Mouse (Mus musculus): ENCODE data around the gene C2cd3. TPM values are rescaled to one million over a fixed set of nuclear protein-coding genes. Genes with fewer than 3 reads are reported as not detected.

Gene C2cd3
- polyA plus RNA-seq, 1 experiment from 2014 or later, result 23.1 TPM

GRCm38 (mm10) chr7:100363162-100363561 lies 8.9 kb upstream of the C2cd3 start:
- Histone ChIP-seq H3K4me3 (replicated peaks) (no peak overlapping the region), H3K9ac (no peak overlapping the region), H3K4me1 (peaks cover 4% of the 10 kb centered on the region; the same call in 1 of the 2 replicates), H3K4me2 (replicated peaks) (no peak overlapping the region), H3K9me3 (replicated peaks) (no peaks in the 10 kb centered on the region), H3K27me3 (no peaks in the 10 kb centered on the region), H3K27ac (replicated peaks) (no peak overlapping the region), H3K36me3 (no peaks in the 10 kb centered on the region)
- ATAC-seq (ENCODE audit: insufficient number of reproducible peaks, low FRiP score, low TSS enrichment, low read depth), result no peak
- WGBS, result 74% methylated on average over 2 of the region's 2 CpGs

- no peak for ATAC-seq (ENCODE audit: insufficient number of reproducible peaks, low FRiP score, low TSS enrichment, low read depth)
- 44% methylated on average over 6 of the region's 6 CpGs for WGBS
- H3K27me3 ChIP-seq, result no peaks in the 10 kb centered on the region
- H3K4me1 ChIP-seq, result peaks cover 4% of the 10 kb centered on the region; the same call in 1 of the 2 replicates
- H3K9me3 ChIP-seq (replicated peaks), result no peaks in the 10 kb centered on the region
- H3K36me3 ChIP-seq, result no peaks in the 10 kb centered on the region
- H3K9ac ChIP-seq, result no peak overlapping the region
- H3K4me3 ChIP-seq (replicated peaks), result no peak overlapping the region
- H3K27ac ChIP-seq (replicated peaks), result no peak overlapping the region
- H3K4me2 ChIP-seq (replicated peaks), result no peak overlapping the region
Measured at GRCm38 (mm10) chr7:100364888-100365287, 7.1 kb upstream of the C2cd3 start.

GRCm38 (mm10) chr7:100372452-100372980 lies 483 bp downstream of the C2cd3 start:
- Histone ChIP-seq H3K9me3 (replicated peaks) (no peaks in the 10 kb centered on the region), H3K4me2 (replicated peaks) (peak overlapping the region; percentile 56), H3K4me1 (peaks cover 11% of the 10 kb centered on the region), H3K4me3 (replicated peaks) (peak overlapping the region; percentile 69), H3K9ac (peak overlapping the region; percentile 45), H3K27me3 (no peaks in the 10 kb centered on the region), H3K27ac (replicated peaks) (peak overlapping the region; percentile 87), H3K36me3 (peaks cover 21% of the 10 kb centered on the region)
- 4% methylated on average over 17 of the region's 17 CpGs for WGBS
- no peak for ATAC-seq (ENCODE audit: insufficient number of reproducible peaks, low FRiP score, low TSS enrichment, low read depth)

- Histone ChIP-seq H3K4me2 (replicated peaks) (no peak overlapping the region), H3K9me3 (replicated peaks) (no peaks in the 10 kb centered on the region), H3K4me1 (no peaks in the 10 kb centered on the region), H3K27me3 (no peaks in the 10 kb centered on the region), H3K9ac (no peak overlapping the region), H3K4me3 (replicated peaks) (no peak overlapping the region), H3K27ac (replicated peaks) (no peak overlapping the region), H3K36me3 (peaks cover 38% of the 10 kb centered on the region)
- 71% methylated on average over 2 of the region's 2 CpGs for WGBS
- no peak for ATAC-seq (ENCODE audit: insufficient number of reproducible peaks, low FRiP score, low TSS enrichment, low read depth)
Measured at GRCm38 (mm10) chr7:100378257-100378656, 6.2 kb downstream of the C2cd3 start.

GRCm38 (mm10) chr7:100381161-100381560 lies 9.1 kb downstream of the C2cd3 start:
- H3K36me3 ChIP-seq, result peaks cover 32% of the 10 kb centered on the region
- H3K4me1 ChIP-seq, result no peaks in the 10 kb centered on the region
- ATAC-seq (ENCODE audit: insufficient number of reproducible peaks, low FRiP score, low TSS enrichment, low read depth), result no peak
- no peak overlapping the region for H3K9ac ChIP-seq
- no peak overlapping the region for H3K4me2 ChIP-seq (replicated peaks)
- no peaks in the 10 kb centered on the region for H3K27me3 ChIP-seq
- H3K27ac ChIP-seq (replicated peaks), result no peak overlapping the region
- H3K9me3 ChIP-seq (replicated peaks), result no peaks in the 10 kb centered on the region
- H3K4me3 ChIP-seq (replicated peaks), result no peak overlapping the region

DNA sequence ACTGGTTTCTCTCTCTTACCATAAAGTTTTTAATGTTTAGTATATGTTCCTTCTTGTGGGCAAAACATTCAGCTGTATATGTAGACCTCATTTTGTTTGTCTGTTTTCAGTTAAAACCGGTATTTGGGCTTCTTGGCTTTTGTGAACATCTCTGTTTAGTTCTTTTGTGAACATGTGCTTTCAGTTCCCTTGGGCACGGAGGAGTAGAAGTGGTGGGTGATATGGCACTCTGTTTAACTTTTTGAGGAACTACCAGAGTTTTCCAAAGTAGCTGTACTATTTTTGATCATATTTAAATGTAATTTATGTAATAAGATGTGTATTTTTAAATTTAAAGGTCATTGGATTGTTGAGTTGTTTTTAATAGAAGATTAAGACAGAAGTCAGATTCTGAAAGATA lies 11.2 kb downstream of the C2cd3 start:
- peaks cover 25% of the 10 kb centered on the region for H3K36me3 ChIP-seq
- no peaks in the 10 kb centered on the region for H3K4me1 ChIP-seq
- 47% methylated on average over 2 of the region's 2 CpGs for WGBS
- H3K9ac ChIP-seq, result no peak overlapping the region
- no peak overlapping the region for H3K4me2 ChIP-seq (replicated peaks)
- no peaks in the 10 kb centered on the region for H3K9me3 ChIP-seq (replicated peaks)
- no peak overlapping the region for H3K4me3 ChIP-seq (replicated peaks)
- ATAC-seq (ENCODE audit: insufficient number of reproducible peaks, low FRiP score, low TSS enrichment, low read depth), result no peak
- no peak overlapping the region for H3K27ac ChIP-seq (replicated peaks)
- no peaks in the 10 kb centered on the region for H3K27me3 ChIP-seq

GRCm38 (mm10) chr7:100388174-100388573 lies 16.1 kb downstream of the C2cd3 start:
- H3K36me3 ChIP-seq, result peaks cover 43% of the 10 kb centered on the region

DNA sequence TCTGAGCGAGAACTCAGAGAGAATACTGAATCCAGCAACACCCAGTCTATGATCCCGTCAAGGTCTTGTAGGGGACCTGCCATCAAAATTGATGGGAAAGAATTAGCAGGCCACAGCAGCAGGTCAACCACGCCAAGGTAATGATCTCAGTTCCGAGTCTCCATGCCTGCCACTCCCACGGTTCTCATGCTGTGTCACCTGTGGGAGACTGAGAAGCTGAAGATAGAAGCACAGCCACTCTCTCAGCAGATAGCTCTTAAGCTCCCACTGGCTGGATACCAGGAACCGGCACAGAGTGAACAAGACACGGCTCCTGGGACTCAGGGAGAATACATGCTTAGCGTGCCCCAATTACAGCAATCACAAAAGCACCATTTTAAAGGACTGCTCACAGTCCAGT lies 18.1 kb downstream of the C2cd3 start:
- 84% methylated on average over 8 of the region's 8 CpGs for WGBS
- H3K36me3 ChIP-seq, result peaks cover 47% of the 10 kb centered on the region
- H3K4me1 ChIP-seq, result no peaks in the 10 kb centered on the region
- no peaks in the 10 kb centered on the region for H3K27me3 ChIP-seq
- no peaks in the 10 kb centered on the region for H3K9me3 ChIP-seq (replicated peaks)
- H3K9ac ChIP-seq, result no peak overlapping the region
- no peak overlapping the region for H3K4me2 ChIP-seq (replicated peaks)
- no peak for ATAC-seq (ENCODE audit: insufficient number of reproducible peaks, low FRiP score, low TSS enrichment, low read depth)
- H3K4me3 ChIP-seq (replicated peaks), result no peak overlapping the region
- H3K27ac ChIP-seq (replicated peaks), result no peak overlapping the region

More at GRCm38 (mm10) chr7:100388174-100388573, 16.1 kb downstream of the C2cd3 start:
- Histone ChIP-seq H3K9me3 (replicated peaks) (no peaks in the 10 kb centered on the region), H3K27ac (replicated peaks) (no peak overlapping the region), H3K4me1 (no peaks in the 10 kb centered on the region), H3K4me2 (replicated peaks) (no peak overlapping the region), H3K27me3 (no peaks in the 10 kb centered on the region), H3K4me3 (replicated peaks) (no peak overlapping the region), H3K9ac (no peak overlapping the region)
- ATAC-seq (ENCODE audit: insufficient number of reproducible peaks, low FRiP score, low TSS enrichment, low read depth), result no peak
- WGBS, result 95% methylated on average over 2 of the region's 2 CpGs

DNA sequence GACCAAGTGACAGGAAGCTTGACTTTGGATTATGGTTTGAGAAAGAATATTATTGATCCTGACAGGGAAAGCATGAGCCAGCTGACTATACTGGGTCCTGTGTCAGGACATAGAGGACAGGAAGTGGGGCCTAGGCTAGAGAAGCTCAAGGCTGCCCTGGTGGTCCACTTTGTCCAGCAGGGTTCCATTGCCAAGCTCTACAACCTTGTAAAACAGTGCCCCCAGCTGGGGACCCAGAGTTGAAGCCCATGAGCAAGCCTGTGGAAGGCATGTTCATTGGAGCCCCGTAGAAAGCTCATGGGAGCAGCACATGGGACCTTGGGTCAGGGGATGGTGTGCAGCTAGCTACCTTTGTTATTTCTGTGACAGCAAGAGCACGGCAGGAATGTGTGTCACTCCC lies 20.2 kb downstream of the C2cd3 start:
- WGBS, result 68% methylated on average over 2 of the region's 2 CpGs
- H3K9ac ChIP-seq, result no peak overlapping the region
- H3K27ac ChIP-seq (replicated peaks), result no peak overlapping the region
- no peak overlapping the region for H3K4me2 ChIP-seq (replicated peaks)
- no peak for ATAC-seq (ENCODE audit: insufficient number of reproducible peaks, low FRiP score, low TSS enrichment, low read depth)
- H3K9me3 ChIP-seq (replicated peaks), result no peaks in the 10 kb centered on the region
- no peaks in the 10 kb centered on the region for H3K27me3 ChIP-seq
- peaks cover 65% of the 10 kb centered on the region for H3K36me3 ChIP-seq
- no peaks in the 10 kb centered on the region for H3K4me1 ChIP-seq
- H3K4me3 ChIP-seq (replicated peaks), result no peak overlapping the region

GRCm38 (mm10) chr7:100399231-100399913 lies 27.3 kb downstream of the C2cd3 start:
- no peak overlapping the region for H3K27ac ChIP-seq (replicated peaks)
- H3K27me3 ChIP-seq, result no peaks in the 10 kb centered on the region
- no peak overlapping the region for H3K4me2 ChIP-seq (replicated peaks)
- H3K9me3 ChIP-seq (replicated peaks), result no peaks in the 10 kb centered on the region
- peaks cover 62% of the 10 kb centered on the region for H3K36me3 ChIP-seq
- no peak for ATAC-seq (ENCODE audit: insufficient number of reproducible peaks, low FRiP score, low TSS enrichment, low read depth)
- no peak overlapping the region for H3K9ac ChIP-seq
- WGBS, result 75% methylated on average over 8 of the region's 8 CpGs
- no peak overlapping the region for H3K4me3 ChIP-seq (replicated peaks)
- no peaks in the 10 kb centered on the region for H3K4me1 ChIP-seq

DNA sequence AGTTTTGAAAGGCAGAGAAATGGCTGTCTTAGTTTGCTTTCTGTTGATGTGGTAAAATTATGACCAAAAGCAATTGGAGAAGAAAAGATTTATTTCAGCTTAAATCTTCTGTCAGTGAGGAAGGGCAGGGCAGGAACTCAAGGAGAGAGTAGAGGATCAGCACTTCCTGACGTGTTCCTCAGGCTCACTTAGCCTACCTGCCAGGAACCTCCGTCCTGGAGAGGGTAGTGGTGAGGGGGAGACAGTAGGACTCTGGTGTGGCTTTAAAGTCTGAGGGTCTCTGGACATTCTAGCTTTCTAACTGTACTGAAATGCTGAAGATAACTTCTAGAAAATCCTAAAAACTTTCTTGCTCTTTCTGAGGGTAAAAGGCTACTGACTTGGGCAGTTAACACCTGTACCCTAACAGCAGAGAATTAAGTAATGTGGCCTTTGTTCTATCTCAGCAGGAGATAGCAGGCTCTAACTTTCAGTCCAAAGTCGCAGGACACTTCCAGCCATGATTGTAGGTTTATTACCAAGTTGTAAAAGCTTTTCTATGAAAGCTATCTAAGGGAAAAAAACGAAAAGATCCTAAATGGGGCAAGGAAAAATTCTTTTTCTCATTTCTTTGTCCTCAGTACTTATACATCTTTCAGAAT lies 29.0 kb downstream of the C2cd3 start:
- WGBS, result 69% methylated on average over 4 of the region's 4 CpGs
- Histone ChIP-seq H3K9me3 (replicated peaks) (no peaks in the 10 kb centered on the region), H3K36me3 (peaks cover 58% of the 10 kb centered on the region), H3K27me3 (no peaks in the 10 kb centered on the region), H3K9ac (no peak overlapping the region), H3K4me2 (replicated peaks) (no peak overlapping the region), H3K4me3 (replicated peaks) (no peak overlapping the region), H3K4me1 (no peaks in the 10 kb centered on the region), H3K27ac (replicated peaks) (no peak overlapping the region)
- ATAC-seq (ENCODE audit: insufficient number of reproducible peaks, low FRiP score, low TSS enrichment, low read depth), result no peak

All from embryonic facial prominence, embryonic 15.5 days (tissue).